Mouse (Mus musculus) frontal cortex, adult 2 months (tissue): ENCODE results near the gene Pgap3. TPM values are rescaled to one million over a fixed set of nuclear protein-coding genes. Genes with fewer than 3 reads are reported as not detected.

Experiments used
- polyA plus RNA-seq: library from polyadenylated mRNA; depleted of rRNA; stranded (reverse); fragments of >200 nt; gene quantifications from 2 replicates; pipeline ENCODE4 v1.2.3, GENCODE M21; 2012; rRNA removed

The Pgap3 gene
- polyA plus RNA-seq, 1 experiment, result 13.7 TPM

Other genes starting within 250 kb of the Pgap3 start
- gene Med1, start 207.2 kb downstream of the Pgap3 start, polyA plus RNA-seq, result 24.6 and 28.8 TPM in 2 replicates
- 17.8 and 19.5 TPM in 2 replicates for gene Cdk12, start 197.4 kb downstream of the Pgap3 start, polyA plus RNA-seq
- 33.9 and 34.2 TPM in 2 replicates for gene Neurod2, start 70.8 kb downstream of the Pgap3 start, polyA plus RNA-seq
- 104 and 156 TPM in 2 replicates for gene Ppp1r1b, start 52.1 kb downstream of the Pgap3 start, polyA plus RNA-seq
- gene Stard3, start 42.1 kb downstream of the Pgap3 start, polyA plus RNA-seq, result 52.3 and 59.1 TPM in 2 replicates
- 9.7 and 14.2 TPM in 2 replicates for gene Tcap, start 16.7 kb downstream of the Pgap3 start, polyA plus RNA-seq
- gene Pnmt, start 14.0 kb downstream of the Pgap3 start, polyA plus RNA-seq, result 0.84 and 1.1 TPM in 2 replicates
- 3.0 and 3.2 TPM in 2 replicates for gene Erbb2, start 12.0 kb upstream of the Pgap3 start, polyA plus RNA-seq
- 177 and 209 TPM in 2 replicates for gene Mien1, start 38.5 kb upstream of the Pgap3 start, polyA plus RNA-seq
- 1.6 and 2.0 TPM in 2 replicates for gene Grb7, start 45.9 kb upstream of the Pgap3 start, polyA plus RNA-seq
- 0.17 and 0.32 TPM in 2 replicates for gene Ikzf3, start 145.5 kb upstream of the Pgap3 start, polyA plus RNA-seq
- gene Zpbp2, start 150.6 kb upstream of the Pgap3 start, polyA plus RNA-seq, result 0.10 TPM in 1 of 2 replicates, not detected in the other
- 54.6 and 57.1 TPM in 2 replicates for gene Ormdl3, start 186.9 kb upstream of the Pgap3 start, polyA plus RNA-seq
- not detected in 2 replicates for gene Lrrc3c, start 197.8 kb upstream of the Pgap3 start, polyA plus RNA-seq
- 0.25 and 0.36 TPM in 2 replicates for gene Gm12355, start 225.2 kb upstream of the Pgap3 start, polyA plus RNA-seq
- not detected in 2 replicates for gene Gsdma3, start 225.9 kb upstream of the Pgap3 start, polyA plus RNA-seq
- gene Gsdma2, start 246.3 kb upstream of the Pgap3 start, polyA plus RNA-seq, result not detected in 2 replicates